Mouse (Mus musculus): Measurements from ENCODE around the gene Ptprg. TPM values are rescaled to one million over a fixed set of nuclear protein-coding genes. Genes with fewer than 3 reads are reported as not detected.

Gene Ptprg
- polyA plus RNA-seq, 1 experiment from 2014 or later = 20.8 TPM

DNA sequence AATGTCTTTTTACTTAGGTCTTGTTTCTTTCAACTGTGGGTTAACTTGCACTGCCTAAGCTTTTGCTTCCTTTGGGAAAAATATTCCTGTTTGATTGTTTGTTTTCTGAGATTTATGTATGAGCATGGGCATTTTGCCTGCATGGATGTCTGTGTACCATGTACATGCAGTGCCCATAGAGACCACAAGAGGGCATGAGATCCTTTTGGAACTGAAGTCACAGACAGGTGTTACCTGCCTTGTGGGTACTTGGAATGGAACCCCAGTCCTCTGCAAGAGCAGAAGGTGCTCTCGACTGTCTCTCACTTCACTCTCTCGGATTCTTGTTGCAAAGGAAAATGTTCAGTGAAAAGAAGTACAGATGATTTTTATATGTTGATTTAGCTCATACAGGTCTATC, 655.2 kb downstream of the Ptprg start:
- no peak for ATAC-seq (ENCODE audit: insufficient read depth, low FRiP score)
- H3K4me1 ChIP-seq (ENCODE audit: control insufficient read depth, insufficient read depth, low read length) = no peaks in the 10 kb centered on the region
- H3K4me2 ChIP-seq (ENCODE audit: low read depth, low read length) = no peak overlapping the region
- WGBS = 86% methylated on average over 2 of the region's 2 CpGs
- no peak overlapping the region for H3K27ac ChIP-seq (ENCODE audit: low read length)
- no peaks in the 10 kb centered on the region for H3K27me3 ChIP-seq (ENCODE audit: control insufficient read depth, insufficient read depth, low read length)
- no peaks in the 10 kb centered on the region for H3K9me3 ChIP-seq (replicated peaks; ENCODE audit: control insufficient read depth, low read length)
- no peak overlapping the region for H3K4me3 ChIP-seq (replicated peaks; ENCODE audit: low read length)
- H3K9ac ChIP-seq (ENCODE audit: low read length) = no peak overlapping the region
- H3K36me3 ChIP-seq (ENCODE audit: control insufficient read depth, insufficient read depth, low read length) = no peaks in the 10 kb centered on the region

- 0 out of 2 replicates have a peak, but pooled peaks cover 3% of the 10 kb centered on the region for H3K36me3 ChIP-seq (ENCODE audit: control insufficient read depth, insufficient read depth, low read length)
- no peak overlapping the region for H3K9ac ChIP-seq (ENCODE audit: low read length)
- no peak overlapping the region for H3K4me2 ChIP-seq (ENCODE audit: low read depth, low read length)
- ATAC-seq (ENCODE audit: insufficient read depth, low FRiP score) = no peak
- WGBS = 89% methylated on average over 16 of the region's 16 CpGs
- H3K9me3 ChIP-seq (replicated peaks; ENCODE audit: control insufficient read depth, low read length) = no peaks in the 10 kb centered on the region
- H3K4me3 ChIP-seq (replicated peaks; ENCODE audit: low read length) = no peak overlapping the region
- H3K4me1 ChIP-seq (ENCODE audit: control insufficient read depth, insufficient read depth, low read length) = no peaks in the 10 kb centered on the region
- H3K27ac ChIP-seq (ENCODE audit: low read length) = no peak overlapping the region
- no peaks in the 10 kb centered on the region for H3K27me3 ChIP-seq (ENCODE audit: control insufficient read depth, insufficient read depth, low read length)
These were observed 665.3 kb downstream of the Ptprg start for GRCm38 (mm10) chr14:12218544-12219150.

- H3K27ac ChIP-seq (ENCODE audit: low read length) = no peak overlapping the region
- 0 out of 2 replicates have a peak, but pooled peaks cover 3% of the 10 kb centered on the region for H3K36me3 ChIP-seq (ENCODE audit: control insufficient read depth, insufficient read depth, low read length)
- H3K9ac ChIP-seq (ENCODE audit: low read length) = no peak overlapping the region
- no peak for ATAC-seq (ENCODE audit: insufficient read depth, low FRiP score)
- no peaks in the 10 kb centered on the region for H3K9me3 ChIP-seq (replicated peaks; ENCODE audit: control insufficient read depth, low read length)
- 85% methylated on average over 6 of the region's 6 CpGs for WGBS
- H3K4me1 ChIP-seq (ENCODE audit: control insufficient read depth, insufficient read depth, low read length) = no peaks in the 10 kb centered on the region
- H3K4me2 ChIP-seq (ENCODE audit: low read depth, low read length) = no peak overlapping the region
- no peak overlapping the region for H3K4me3 ChIP-seq (replicated peaks; ENCODE audit: low read length)
- H3K27me3 ChIP-seq (ENCODE audit: control insufficient read depth, insufficient read depth, low read length) = no peaks in the 10 kb centered on the region
These were observed 666.5 kb downstream of the Ptprg start for GRCm38 (mm10) chr14:12219877-12220276.

GRCm38 (mm10) chr14:12220540-12220939, 667.2 kb downstream of the Ptprg start:
- no peak for ATAC-seq (ENCODE audit: insufficient read depth, low FRiP score)
- no peaks in the 10 kb centered on the region for H3K9me3 ChIP-seq (replicated peaks; ENCODE audit: control insufficient read depth, low read length)
- no peak overlapping the region for H3K9ac ChIP-seq (ENCODE audit: low read length)
- WGBS = 75% methylated on average over 8 of the region's 8 CpGs
- H3K4me3 ChIP-seq (replicated peaks; ENCODE audit: low read length) = no peak overlapping the region
- H3K4me2 ChIP-seq (ENCODE audit: low read depth, low read length) = no peak overlapping the region
- H3K27me3 ChIP-seq (ENCODE audit: control insufficient read depth, insufficient read depth, low read length) = no peaks in the 10 kb centered on the region
- H3K36me3 ChIP-seq (ENCODE audit: control insufficient read depth, insufficient read depth, low read length) = 0 out of 2 replicates have a peak, but pooled peaks cover 3% of the 10 kb centered on the region
- H3K27ac ChIP-seq (ENCODE audit: low read length) = no peak overlapping the region
- H3K4me1 ChIP-seq (ENCODE audit: control insufficient read depth, insufficient read depth, low read length) = no peaks in the 10 kb centered on the region

DNA sequence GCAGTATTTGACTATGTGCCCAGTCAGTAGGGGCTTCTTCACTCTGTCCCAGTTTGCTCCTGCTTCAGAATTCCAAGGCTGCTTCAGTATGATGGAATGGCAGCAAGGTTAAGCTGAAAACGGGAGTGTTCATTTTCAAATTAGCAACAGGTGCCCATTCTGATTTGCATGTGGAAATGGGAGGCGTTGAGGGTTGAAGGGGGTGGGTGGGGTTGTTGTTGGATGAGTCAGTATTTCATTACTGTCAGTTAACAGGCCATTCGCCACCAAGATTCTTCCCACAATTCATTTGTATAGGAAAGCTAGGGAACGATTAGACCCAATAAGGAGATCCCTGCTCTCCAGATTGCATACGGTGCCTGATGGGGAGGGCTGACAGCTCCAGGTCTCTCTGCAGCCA, 668.2 kb downstream of the Ptprg start:
- H3K4me3 ChIP-seq (replicated peaks; ENCODE audit: low read length) = no peak overlapping the region
- ATAC-seq (ENCODE audit: insufficient read depth, low FRiP score) = no peak
- H3K9me3 ChIP-seq (replicated peaks; ENCODE audit: control insufficient read depth, low read length) = no peaks in the 10 kb centered on the region
- H3K4me1 ChIP-seq (ENCODE audit: control insufficient read depth, insufficient read depth, low read length) = no peaks in the 10 kb centered on the region
- H3K4me2 ChIP-seq (ENCODE audit: low read depth, low read length) = no peak overlapping the region
- H3K27me3 ChIP-seq (ENCODE audit: control insufficient read depth, insufficient read depth, low read length) = no peaks in the 10 kb centered on the region
- WGBS = 79% methylated on average over 5 of the region's 5 CpGs
- 0 out of 2 replicates have a peak, but pooled peaks cover 3% of the 10 kb centered on the region for H3K36me3 ChIP-seq (ENCODE audit: control insufficient read depth, insufficient read depth, low read length)
- H3K27ac ChIP-seq (ENCODE audit: low read length) = no peak overlapping the region
- H3K9ac ChIP-seq (ENCODE audit: low read length) = no peak overlapping the region

GRCm38 (mm10) chr14:12243726-12244125, 690.4 kb downstream of the Ptprg start:
- H3K4me1 ChIP-seq (ENCODE audit: control insufficient read depth, insufficient read depth, low read length) = no peaks in the 10 kb centered on the region
- no peak overlapping the region for H3K4me2 ChIP-seq (ENCODE audit: low read depth, low read length)
- no peaks in the 10 kb centered on the region for H3K9me3 ChIP-seq (replicated peaks; ENCODE audit: control insufficient read depth, low read length)
- H3K36me3 ChIP-seq (ENCODE audit: control insufficient read depth, insufficient read depth, low read length) = no peaks in the 10 kb centered on the region
- no peak overlapping the region for H3K9ac ChIP-seq (ENCODE audit: low read length)
- H3K27me3 ChIP-seq (ENCODE audit: control insufficient read depth, insufficient read depth, low read length) = no peaks in the 10 kb centered on the region
- 70% methylated on average over 4 of the region's 4 CpGs for WGBS
- no peak overlapping the region for H3K4me3 ChIP-seq (replicated peaks; ENCODE audit: low read length)
- no peak overlapping the region for H3K27ac ChIP-seq (ENCODE audit: low read length)
- ATAC-seq (ENCODE audit: insufficient read depth, low FRiP score) = no peak

DNA sequence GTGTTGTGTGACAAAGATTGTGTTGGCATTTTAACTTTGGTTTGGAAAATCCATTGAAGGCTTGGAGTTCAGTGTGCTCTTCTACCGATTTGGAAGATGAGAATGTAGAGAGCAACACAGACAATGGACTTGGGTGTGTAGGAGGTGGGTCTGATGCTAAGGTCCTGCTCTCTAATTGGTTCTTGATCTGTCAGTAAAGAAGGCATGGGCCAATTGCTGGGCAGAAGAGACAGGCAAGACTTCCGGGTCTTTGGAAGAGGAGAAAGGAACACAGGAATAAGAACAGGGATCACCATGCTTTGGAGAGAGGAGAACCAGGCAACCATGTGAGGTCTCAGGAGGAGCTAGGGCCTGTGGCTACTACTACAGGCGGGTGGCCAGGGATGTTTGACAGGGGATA, 722.7 kb downstream of the Ptprg start:
- WGBS = 53% methylated on average over 3 of the region's 3 CpGs

DNA sequence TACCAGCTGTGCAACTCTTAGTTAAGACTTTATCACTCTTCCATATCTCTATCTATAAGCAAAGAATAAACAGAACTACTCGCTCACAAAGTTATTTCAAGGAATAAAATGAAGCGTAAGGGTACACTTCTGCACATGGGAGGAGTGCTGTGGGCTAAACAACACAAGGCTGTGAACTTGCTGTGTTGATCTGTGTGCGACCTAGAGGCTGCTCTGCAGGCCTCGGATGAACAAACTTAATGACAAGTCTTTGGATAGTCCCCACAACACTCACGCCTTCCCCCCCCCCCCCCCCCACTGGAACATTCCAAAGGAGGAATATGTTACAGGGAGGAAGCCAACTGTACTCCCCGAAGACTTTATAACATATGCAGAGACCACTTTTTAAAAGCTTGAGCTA, 730.3 kb downstream of the Ptprg start, which contains the start of gene Gm49355:
Gene Gm49355, plus strand, starts transcription at position 336 of the 400 bp plus-strand sequence.
- Histone ChIP-seq H3K4me1 (ENCODE audit: control insufficient read depth, insufficient read depth, low read length) (no peaks in the 10 kb centered on the region), H3K27ac (ENCODE audit: low read length) (peak within 1 kb of the TSS; percentile 96), H3K4me2 (ENCODE audit: low read depth, low read length) (peak within 1 kb of the TSS; percentile 65), H3K27me3 (ENCODE audit: control insufficient read depth, insufficient read depth, low read length) (no peaks in the 10 kb centered on the region), H3K9ac (ENCODE audit: low read length) (peak within 1 kb of the TSS; percentile 90), H3K9me3 (replicated peaks; ENCODE audit: control insufficient read depth, low read length) (no peaks in the 10 kb centered on the region), H3K4me3 (replicated peaks; ENCODE audit: low read length) (peak within 1 kb of the TSS; percentile 84), H3K36me3 (ENCODE audit: control insufficient read depth, insufficient read depth, low read length) (0 out of 2 replicates have a peak, but pooled peaks cover 4% of the 10 kb centered on the region)
- WGBS = 78% methylated on average over 6 of the region's 6 CpGs
- no peak for ATAC-seq (ENCODE audit: insufficient read depth, low FRiP score)

More for the DNA sequence above, 722.7 kb downstream of the Ptprg start:
- no peak overlapping the region for H3K9ac ChIP-seq (ENCODE audit: low read length)
- H3K4me2 ChIP-seq (ENCODE audit: low read depth, low read length) = no peak overlapping the region
- no peak for ATAC-seq (ENCODE audit: insufficient read depth, low FRiP score)
- no peaks in the 10 kb centered on the region for H3K27me3 ChIP-seq (ENCODE audit: control insufficient read depth, insufficient read depth, low read length)
- H3K4me1 ChIP-seq (ENCODE audit: control insufficient read depth, insufficient read depth, low read length) = no peaks in the 10 kb centered on the region
- no peaks in the 10 kb centered on the region for H3K9me3 ChIP-seq (replicated peaks; ENCODE audit: control insufficient read depth, low read length)
- H3K4me3 ChIP-seq (replicated peaks; ENCODE audit: low read length) = no peak overlapping the region
- H3K27ac ChIP-seq (ENCODE audit: low read length) = no peak overlapping the region
- H3K36me3 ChIP-seq (ENCODE audit: control insufficient read depth, insufficient read depth, low read length) = no peaks in the 10 kb centered on the region

GRCm38 (mm10) chr14:12284141-12284912, 731.0 kb downstream of the Ptprg start, which contains the start of gene 3830406C13Rik:
TSS of gene 3830406C13Rik (plus strand) at chr14:12284173.
- H3K4me3 ChIP-seq (replicated peaks; ENCODE audit: low read length) = peak within 1 kb of the TSS; percentile 84

More at GRCm38 (mm10) chr14:12284141-12284912, 731.0 kb downstream of the Ptprg start, which contains the start of gene 3830406C13Rik:
- WGBS = under 1% methylated on average over 48 of the region's 48 CpGs
- H3K9me3 ChIP-seq (replicated peaks; ENCODE audit: control insufficient read depth, low read length) = no peaks in the 10 kb centered on the region
- H3K9ac ChIP-seq (ENCODE audit: low read length) = peak within 1 kb of the TSS; percentile 90
- peak within 1 kb of the TSS; percentile 96 for H3K27ac ChIP-seq (ENCODE audit: low read length)
- H3K4me1 ChIP-seq (ENCODE audit: control insufficient read depth, insufficient read depth, low read length) = no peaks in the 10 kb centered on the region
- ATAC-seq (ENCODE audit: insufficient read depth, low FRiP score) = peak; percentile 98
- H3K27me3 ChIP-seq (ENCODE audit: control insufficient read depth, insufficient read depth, low read length) = no peaks in the 10 kb centered on the region
- 0 out of 2 replicates have a peak, but pooled peaks cover 4% of the 10 kb centered on the region for H3K36me3 ChIP-seq (ENCODE audit: control insufficient read depth, insufficient read depth, low read length)
- H3K4me2 ChIP-seq (ENCODE audit: low read depth, low read length) = peak within 1 kb of the TSS; percentile 65
